Mouse (Mus musculus) forebrain, embryonic 11.5 days (tissue): ENCODE measurements around the gene Twist1. TPM values are rescaled to one million over a fixed set of nuclear protein-coding genes. Genes with fewer than 3 reads are reported as not detected.

Experiments
- ATAC-seq: fragments of 200-750 bp; cut with Nextera tagmentation; replicated peaks from 2 replicates; pipeline ENCODE4 v1.8.0; 2017; ENCODE audit warnings: moderate TSS enrichment; ENCODE audit not compliant: low FRiP score
- DNase-seq: peaks from one replicate; pipeline ENCODE4 v3.0.0-alpha.2; 2017; ENCODE audit warnings: low spot score
- H3K27ac ChIP-seq: fragments of 300-500 bp; sonication (generic); 2 replicates; pipeline ENCODE4 v1.5.1; 2014; ENCODE audit warnings: low read depth, low read length
- H3K27me3 ChIP-seq: fragments of 300-500 bp; sonication (generic); 2 replicates; pipeline ENCODE4 v1.6.1; 2014; ENCODE audit warnings: mild to moderate bottlenecking, low read length, mixed read lengths; ENCODE audit not compliant: control insufficient read depth, insufficient read depth
- H3K36me3 ChIP-seq: fragments of 300-500 bp; sonication (generic); 2 replicates; pipeline ENCODE4 v1.6.1; 2014; ENCODE audit warnings: mild to moderate bottlenecking, low read length, moderate library complexity, mixed read lengths; ENCODE audit not compliant: control insufficient read depth, insufficient read depth
- H3K4me1 ChIP-seq: fragments of 300-500 bp; sonication (generic); replicated peaks from 2 replicates; pipeline ENCODE4 v1.6.1; 2014; ENCODE audit warnings: low read length, mixed read lengths; ENCODE audit not compliant: control insufficient read depth, insufficient read depth
- H3K4me2 ChIP-seq: fragments of 300-500 bp; sonication (generic); 2 replicates; pipeline ENCODE4 v1.6.1; 2014; ENCODE audit warnings: low read depth, mild to moderate bottlenecking, low read length, moderate library complexity, mixed read lengths; ENCODE audit not compliant: severe bottlenecking
- H3K4me3 ChIP-seq: fragments of 300-500 bp; sonication (generic); 2 replicates; pipeline ENCODE4 v1.5.1; 2014; ENCODE audit warnings: low read depth, low read length
- H3K9ac ChIP-seq: fragments of 300-500 bp; sonication (generic); 2 replicates; pipeline ENCODE4 v1.6.1; 2014; ENCODE audit warnings: low read length
- H3K9me3 ChIP-seq: fragments of 300-500 bp; sonication (generic); 2 replicates; pipeline ENCODE4 v1.6.1; 2016; ENCODE audit warnings: low read length, mixed read lengths; ENCODE audit not compliant: control insufficient read depth
- WGBS: fragments of 180-500 bp; shearing (Covaris S2); extraction: QIAGEN DNeasy Blood & Tissue Kit; methylation state at CpG from one replicate; pipeline ENCODE4 v1.1.7; 2014; 5-methylcytosine and 5-hydroxymethylcytosine counted together
- polyA plus RNA-seq: library from polyadenylated mRNA; unstranded; fragments of >200 nt; fragmentation: Nextera tagmentation; extraction: Ambion mirVana; gene quantifications from 2 replicates; pipeline ENCODE4 v1.2.1, GENCODE M21; 2014

Gene Twist1
- polyA plus RNA-seq, 1 experiment from 2014 or later, result 13.0 TPM

DNA sequence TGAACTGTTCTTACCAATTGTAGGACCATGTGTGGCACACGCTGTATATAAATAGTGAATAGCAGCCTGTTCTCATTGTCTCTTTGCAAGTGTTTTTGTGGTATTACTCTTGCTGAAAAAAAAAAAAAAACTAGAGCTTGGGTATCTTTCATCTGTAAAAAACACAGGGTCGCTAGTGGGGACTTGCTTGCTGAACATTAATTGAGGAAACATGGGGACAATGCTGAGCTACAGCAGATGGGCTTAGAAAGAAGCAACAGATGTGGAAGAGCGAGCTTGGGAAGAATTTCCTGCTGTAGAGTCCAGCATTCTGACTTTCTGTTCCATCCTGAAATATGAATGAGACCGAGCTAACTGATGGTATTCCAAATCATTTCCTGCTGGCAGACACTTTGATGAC, 22.7 kb downstream of the Twist1 start:
- no peak overlapping the region for H3K9ac ChIP-seq
- H3K27ac ChIP-seq, result no peak overlapping the region
- H3K4me3 ChIP-seq, result no peak overlapping the region
- no peaks in the 10 kb centered on the region for H3K4me1 ChIP-seq
- no peaks in the 10 kb centered on the region for H3K36me3 ChIP-seq
- no peak overlapping the region for H3K4me2 ChIP-seq
- 75% methylated on average over 4 of the region's 4 CpGs for WGBS
- no peaks in the 10 kb centered on the region for H3K27me3 ChIP-seq
- no peak for ATAC-seq
- DNase-seq, result no peak
- H3K9me3 ChIP-seq, result no peaks in the 10 kb centered on the region

DNA sequence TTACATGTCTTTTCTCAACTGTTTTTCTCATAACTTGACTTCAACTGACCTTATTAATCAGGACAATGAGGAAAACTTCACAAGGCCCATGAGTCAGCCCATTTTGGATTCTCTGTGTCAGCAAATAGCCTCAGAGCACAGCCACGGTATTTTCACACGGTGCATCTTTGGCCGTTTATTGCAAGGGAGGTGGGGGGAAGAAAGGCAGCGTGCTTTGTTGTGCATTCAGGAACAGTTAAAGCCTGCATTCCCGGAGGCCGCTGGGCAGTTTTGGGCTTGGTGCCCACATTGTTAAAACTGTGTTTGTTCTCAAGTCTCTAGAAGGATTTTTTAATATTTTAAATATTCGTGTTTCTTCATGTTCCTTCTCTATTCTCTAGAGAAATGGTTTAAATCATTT, 24.0 kb downstream of the Twist1 start:
- H3K27ac ChIP-seq, result no peak overlapping the region
- no peaks in the 10 kb centered on the region for H3K27me3 ChIP-seq
- no peak for ATAC-seq
- H3K4me3 ChIP-seq, result no peak overlapping the region
- no peaks in the 10 kb centered on the region for H3K9me3 ChIP-seq
- no peaks in the 10 kb centered on the region for H3K36me3 ChIP-seq
- 43% methylated on average over 7 of the region's 7 CpGs for WGBS
- no peak overlapping the region for H3K4me2 ChIP-seq
- no peak for DNase-seq
- no peaks in the 10 kb centered on the region for H3K4me1 ChIP-seq
- no peak overlapping the region for H3K9ac ChIP-seq

DNA sequence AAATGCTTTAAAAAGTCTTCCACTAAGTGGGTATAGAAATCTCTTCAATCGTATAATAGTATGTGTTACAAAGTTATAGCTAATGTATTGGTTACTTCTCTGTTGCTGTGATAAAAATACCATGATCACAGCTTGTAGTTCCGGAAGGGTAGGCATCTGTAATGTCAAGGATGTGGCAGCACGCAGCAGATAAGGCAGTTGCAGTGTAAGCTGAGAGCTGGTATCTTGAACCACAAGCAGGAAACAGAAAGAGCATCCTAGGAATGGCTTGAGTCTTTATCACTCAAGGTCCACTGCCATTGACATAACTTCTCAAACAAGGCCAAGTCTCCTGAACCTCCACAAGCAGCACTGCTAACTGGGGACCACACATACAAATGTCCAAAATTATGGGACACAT, 35.7 kb downstream of the Twist1 start:
- H3K27ac ChIP-seq, result no peak overlapping the region
- WGBS, result 88% methylated on average over 3 of the region's 3 CpGs
- H3K27me3 ChIP-seq, result no peaks in the 10 kb centered on the region
- no peaks in the 10 kb centered on the region for H3K9me3 ChIP-seq
- H3K4me3 ChIP-seq, result no peak overlapping the region
- ATAC-seq (no peak), DNase-seq (no peak)
- no peaks in the 10 kb centered on the region for H3K4me1 ChIP-seq
- H3K4me2 ChIP-seq, result no peak overlapping the region
- H3K36me3 ChIP-seq, result no peaks in the 10 kb centered on the region
- H3K9ac ChIP-seq, result no peak overlapping the region

Other genes with a start within 250 kb of the Twist1 start
- gene Ferd3l, start 29.2 kb upstream of the Twist1 start, polyA plus RNA-seq, result 0.32 TPM in 1 of 2 replicates, not detected in the other